Mouse (Mus musculus) 3134 (cell line): Measurements from ENCODE around the gene Gosr2.
A peak's percentile ranks its signal among the peaks of the same experiment; 100 is the strongest.
"Not testable (repeated sequence)": the region's sequence is repeated elsewhere in the genome, so short reads cannot be mapped to it uniquely, and the experiment has no call there.

Source experiments
- DNase-seq: peaks from one replicate; pipeline ENCODE4 v3.0.0-alpha.2; 2011; ENCODE audit warnings: low spot score; ENCODE audit not compliant: insufficient read length; ENCODE audit errors: extremely low read depth

The Gosr2 gene

DNA sequence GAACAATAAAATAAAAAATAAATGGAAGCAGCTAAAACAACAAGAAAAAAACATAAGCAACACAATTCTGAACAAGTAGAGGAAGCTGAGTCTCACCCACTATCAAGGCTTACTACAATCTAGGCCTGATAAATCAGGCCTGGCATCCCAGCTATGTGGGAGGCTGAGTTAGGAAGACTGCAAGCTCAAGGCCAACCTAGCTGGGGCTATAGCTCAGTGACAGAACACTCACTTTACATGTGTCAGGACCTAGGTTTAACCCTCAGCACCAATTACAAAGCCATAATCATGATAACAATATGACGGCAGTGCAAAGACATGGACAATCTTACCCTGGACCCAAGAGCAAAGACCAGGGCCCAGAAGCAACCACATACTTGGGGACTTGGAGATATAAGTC, 6.7 kb downstream of the Gosr2 start:
- no peak for DNase-seq

DNA sequence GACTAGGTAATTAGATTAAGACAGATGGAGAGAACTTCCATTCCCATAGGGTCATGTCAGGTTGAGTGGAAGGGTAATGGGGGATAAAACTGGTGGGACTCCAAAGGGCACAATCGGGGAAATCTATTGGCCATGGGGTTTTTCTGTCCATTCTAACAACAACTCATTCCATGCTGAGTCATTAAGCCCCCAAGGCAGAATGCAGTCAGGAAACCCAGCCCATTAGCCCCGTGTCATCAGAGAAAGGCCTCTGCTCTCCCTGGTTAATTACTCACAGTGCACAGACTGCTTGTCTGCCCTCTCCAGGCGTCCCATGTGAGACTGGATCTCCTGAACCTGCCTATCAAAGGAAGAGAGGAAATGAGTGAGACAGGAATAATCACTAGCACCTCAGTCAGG, 8.7 kb downstream of the Gosr2 start:
- no peak for DNase-seq

DNA sequence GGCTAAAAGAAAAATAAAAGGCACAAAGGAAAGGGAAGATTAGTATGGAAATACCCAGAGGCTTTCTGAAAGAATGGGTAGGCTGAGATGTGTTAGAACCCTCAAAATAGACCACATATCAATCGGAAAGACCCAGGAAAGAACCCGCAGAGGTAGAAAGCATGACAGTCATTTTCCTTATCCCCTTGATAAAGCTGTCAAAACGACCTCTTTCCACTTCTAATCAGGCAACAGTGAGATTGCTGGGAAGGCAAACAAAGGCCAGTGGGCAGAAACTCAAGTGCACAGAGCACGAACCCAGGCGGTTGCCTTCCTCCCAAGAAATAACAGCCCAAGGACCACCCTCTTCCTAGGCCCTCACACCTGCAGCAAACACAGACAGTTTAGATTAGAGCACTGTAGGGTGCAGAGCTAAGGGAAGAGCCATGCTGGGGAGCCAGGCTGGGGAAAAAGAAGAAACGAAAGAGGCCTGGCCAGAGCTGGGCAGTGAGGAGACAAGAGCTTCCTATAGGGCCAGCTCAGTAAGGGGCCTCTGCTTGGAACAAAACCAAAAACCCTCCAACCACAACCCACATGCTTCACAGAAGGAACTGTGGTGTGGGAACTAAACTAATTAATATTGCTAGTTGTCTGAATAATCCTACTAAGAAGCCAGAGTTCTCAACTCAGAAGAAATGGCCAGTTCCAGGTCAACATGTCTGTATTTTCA, 9.3 kb downstream of the Gosr2 start:
- no peak for DNase-seq

DNA sequence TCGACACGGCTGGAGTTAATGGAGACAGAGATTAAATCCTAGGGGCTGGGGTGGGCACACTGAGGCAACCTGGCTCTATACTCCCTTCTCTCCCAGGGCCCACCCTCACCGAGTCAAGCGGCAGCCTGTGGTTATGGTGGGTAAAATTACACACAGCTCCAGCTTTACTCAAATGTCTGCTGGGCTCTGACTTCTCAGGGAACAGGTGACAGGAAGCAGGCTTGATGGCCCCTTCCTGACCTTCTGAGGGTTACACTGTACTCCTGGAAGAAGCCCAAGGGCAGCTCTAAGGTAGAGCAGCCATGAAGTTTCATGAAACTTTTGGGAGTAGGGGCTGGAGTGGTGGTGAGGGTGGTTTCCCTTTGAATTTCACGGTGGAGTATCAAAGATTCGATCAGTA, 11.0 kb downstream of the Gosr2 start:
- no peak for DNase-seq

DNA sequence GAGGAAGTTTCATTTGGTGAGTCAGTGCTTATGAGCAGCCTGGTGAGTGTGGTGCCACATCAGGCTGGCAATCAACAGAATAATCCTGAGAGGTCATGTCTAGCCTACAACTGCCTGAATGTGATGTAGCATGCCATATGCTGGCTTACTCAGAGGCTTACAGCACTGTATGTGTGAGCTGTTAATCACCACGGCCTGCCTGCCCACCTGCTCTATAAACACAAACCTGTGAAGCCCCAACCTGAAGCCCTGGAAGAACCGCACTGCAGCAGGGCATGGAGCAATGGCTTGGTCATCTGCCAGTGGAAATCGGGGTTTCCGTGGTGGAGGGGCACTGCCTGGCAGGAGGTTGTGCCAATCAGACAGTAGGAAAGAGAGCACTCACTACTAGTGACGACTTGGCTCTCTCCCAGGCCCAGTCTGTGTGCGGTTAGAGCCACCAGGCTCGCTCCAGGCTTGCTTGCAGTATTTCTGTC, 12.4 kb downstream of the Gosr2 start:
- DNase-seq, result peak; percentile 84

DNA sequence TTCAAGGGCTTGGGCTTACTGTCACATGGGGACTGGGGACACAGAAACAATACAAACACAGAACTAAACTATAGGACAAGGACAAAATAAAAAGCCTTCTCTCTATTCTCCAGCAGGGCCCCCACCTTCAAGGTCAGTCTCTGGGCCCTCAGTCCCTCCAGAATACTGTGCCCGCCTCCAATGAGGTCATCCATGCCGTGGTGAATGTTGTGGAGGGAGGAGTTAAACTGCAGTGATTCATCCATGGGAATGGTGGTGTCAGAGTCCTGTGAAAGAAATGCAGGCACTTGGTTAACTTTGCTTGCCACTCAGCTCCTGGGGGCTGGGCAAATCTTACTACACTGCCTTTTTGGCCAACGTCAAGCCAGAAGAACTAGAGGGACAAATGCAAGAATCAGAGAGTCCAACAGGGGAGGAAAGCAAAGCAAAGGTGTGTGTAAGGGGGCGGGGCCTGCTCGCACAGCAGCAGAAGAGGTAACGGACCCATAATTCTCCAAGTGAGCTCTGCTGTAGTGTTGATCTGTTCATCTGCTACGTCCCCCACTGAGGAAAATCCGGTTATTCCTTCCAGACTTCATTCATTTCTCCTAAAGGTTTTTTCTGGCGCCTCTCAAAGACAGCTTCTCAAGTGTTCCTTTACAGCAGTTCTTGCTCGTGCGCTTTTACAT, 13.9 kb downstream of the Gosr2 start:
- peak; percentile 58 for DNase-seq

DNA sequence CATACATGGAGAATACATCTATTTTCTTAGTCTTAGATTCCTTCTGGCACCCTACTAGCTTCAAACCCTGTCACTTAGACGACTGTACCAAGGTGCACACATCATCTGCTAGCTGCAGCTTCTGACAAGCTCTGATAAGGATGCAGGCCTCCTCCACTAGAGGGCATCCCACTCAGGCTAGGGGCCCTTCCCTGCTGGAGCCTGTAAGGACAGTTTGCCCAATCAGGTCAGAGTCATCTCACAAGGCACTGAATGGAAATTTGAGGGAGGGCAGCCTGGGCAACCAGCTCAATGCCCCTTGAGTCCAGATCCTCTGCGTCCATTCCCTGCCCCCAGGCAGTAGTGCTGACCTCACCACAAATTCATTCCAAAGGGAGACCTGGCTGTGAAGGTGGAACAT, 20.7 kb downstream of the Gosr2 start:
- not testable (repeated sequence) for DNase-seq

DNA sequence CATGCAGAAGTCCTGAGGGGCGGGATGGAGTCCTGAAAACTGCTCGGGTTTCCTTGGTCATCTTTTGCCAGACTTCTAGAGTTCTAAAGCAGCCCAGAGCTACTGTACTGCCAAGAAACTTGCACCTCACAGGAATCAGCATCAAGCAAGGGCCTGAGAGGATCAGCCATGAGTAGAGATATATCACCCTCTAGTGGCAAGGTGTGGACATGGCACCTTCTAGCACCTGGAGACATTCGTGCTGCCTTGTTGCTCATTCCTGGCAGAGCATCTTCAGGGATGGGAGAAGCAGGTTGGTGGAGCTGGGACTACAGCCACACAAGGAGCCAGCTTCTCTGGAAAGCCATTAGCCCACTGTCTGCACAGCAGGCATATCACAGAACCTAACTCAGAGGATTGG, 22.1 kb downstream of the Gosr2 start:
- no peak for DNase-seq

DNA sequence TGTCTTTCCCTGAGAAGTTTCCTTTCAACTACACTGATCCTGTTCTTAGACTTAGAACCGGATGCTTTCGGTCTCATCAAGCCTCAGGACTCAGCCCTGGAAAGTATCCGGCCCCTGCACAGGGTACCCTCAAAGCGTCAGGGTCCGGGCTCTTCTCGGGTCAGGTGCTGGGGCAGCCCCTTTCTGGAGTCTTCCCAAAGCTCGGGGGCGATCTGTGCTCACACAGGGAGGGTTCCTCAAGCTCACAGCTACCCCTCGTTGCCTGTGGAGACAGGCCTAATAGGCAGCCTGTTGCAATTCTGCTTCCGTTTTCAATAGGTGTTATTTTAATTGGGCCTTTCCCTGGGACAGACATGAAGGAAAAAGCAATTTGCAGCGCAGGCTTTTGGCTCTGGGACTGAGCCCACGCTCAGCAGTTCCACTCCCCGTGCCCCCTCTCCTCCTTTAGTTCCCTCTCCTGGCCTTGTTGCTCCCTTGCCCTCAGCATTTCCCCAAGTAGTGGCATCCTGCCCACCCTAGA, 30.7 kb downstream of the Gosr2 start:
- DNase-seq, result no peak

DNA sequence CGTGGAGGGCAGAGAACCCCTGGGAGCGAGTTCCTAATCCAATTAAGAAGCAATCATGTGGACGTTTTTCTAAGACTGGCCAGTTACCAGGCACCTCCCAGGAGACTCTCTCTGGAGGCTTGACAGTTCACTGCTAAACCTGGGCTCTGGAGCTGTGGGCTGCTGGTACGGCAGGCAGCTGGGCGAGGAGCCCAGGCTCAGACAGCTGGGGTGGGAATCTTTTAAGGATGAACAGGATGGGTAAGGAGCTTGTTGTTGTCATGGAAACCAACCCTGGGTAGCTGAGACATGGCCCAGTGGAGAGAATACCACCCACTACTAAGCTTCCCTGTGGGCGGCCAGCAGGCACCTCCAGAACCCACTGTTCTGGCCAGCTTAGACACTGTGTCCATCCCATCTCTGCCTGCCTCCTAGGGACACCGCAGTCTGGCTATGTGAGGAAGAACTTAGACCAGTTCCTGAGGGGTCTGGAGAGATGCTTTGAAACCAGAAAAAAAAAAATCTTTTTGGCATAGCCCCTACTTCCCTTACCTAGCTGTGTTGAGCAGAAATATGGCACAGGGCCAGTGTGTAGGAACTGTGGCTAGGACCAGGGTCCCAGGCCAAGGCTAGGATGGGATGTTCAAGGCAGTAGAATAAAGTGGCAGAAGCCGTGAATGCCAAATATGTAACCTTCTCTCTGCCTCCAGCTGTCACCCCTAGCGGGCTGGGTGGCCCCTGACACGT, 31.4 kb downstream of the Gosr2 start:
- no peak for DNase-seq

DNA sequence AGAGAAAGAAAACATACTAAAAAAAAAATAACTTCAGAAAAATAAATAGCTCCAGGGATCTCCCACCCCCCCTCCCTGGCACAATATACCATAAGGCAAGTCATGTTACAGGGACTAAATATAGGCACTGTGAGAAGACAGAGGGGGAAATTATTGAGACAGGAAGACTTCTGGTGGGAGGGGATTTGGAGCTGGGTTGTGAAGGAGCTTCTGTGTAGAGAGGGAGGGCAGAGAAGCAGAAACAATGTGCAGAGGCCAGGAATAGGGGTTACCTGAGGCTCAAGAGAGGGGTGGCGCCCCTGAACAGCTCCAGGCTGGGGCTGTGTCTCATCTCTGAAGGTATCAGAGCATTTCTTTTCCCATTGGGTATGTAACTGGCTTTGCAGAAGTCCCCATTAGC, 32.0 kb downstream of the Gosr2 start:
- no peak for DNase-seq

DNA sequence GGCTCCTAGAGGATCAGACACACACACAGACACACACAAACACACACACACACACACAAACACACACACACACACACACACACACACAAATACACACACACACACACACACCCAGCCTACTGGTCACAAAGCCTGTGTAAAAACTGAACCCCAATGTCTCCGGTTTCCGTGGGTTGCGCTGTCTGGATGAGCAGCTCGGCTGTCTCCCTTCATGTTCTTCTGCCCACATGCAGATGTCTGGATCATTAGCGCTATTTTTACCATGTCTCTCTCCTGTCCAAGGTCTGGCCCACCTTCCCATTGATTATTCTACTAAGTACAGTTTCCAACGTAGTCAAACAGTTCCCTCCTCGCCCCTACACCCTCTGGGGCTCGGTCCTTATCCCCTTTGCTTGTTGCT, 34.6 kb downstream of the Gosr2 start:
- DNase-seq, result no peak

DNA sequence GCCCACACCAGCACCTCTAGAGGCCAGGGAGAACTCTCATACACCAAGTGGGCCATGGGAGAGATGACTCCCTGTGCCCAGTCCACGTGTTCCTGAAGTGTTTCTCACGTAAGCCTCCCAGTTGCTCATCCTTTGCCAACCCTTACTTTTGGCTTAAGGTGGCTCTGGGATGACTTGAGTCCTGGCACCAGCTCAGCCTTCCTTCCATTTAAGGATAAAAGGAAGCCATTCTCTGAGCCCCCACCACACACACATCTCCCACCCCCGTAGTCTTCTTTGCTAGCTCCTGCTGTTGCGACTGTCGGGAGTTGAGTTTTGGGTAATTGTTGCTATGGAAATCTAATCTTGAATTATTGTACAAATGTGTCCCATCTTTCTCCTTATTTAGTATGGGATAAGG, 35.2 kb downstream of the Gosr2 start:
- DNase-seq, result no peak

DNA sequence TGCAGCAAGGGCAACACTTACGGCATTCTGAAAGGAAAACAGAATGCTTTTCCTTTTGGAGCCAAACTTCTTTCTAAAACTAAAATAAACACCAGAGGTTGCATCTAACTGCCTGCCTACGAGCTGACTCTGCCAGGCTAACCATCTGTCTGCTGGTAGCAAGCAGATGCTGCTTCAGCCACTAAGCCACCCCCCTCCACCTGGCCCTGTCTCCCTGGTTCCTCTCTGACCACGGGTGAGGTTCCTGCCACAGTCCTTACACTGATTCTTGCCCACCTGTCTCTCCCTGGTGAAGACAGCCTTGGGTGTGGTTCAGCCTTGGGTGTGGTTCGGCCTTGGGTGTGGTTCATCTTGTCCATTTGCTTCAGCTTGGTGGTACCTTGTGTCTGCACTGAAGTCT, 35.8 kb downstream of the Gosr2 start:
- DNase-seq, result no peak

DNA sequence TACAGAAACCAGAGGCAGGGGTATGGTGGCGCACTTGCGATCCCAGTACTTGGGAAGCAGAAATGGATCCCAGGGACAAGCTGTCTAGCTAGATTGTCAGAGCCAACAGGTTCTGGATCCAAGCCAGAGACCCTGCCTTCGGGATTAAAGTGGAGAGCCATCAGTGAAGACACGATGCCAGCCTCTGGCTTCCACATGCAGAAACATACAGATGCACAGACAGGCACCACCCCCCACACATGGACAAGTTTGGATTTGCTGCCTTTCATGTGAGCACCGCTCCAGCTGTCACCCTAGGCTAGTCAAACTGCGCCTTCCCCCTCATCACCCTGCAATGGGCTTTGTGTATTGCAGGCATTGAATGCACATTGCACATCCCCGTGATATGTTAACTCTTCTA, 39.5 kb downstream of the Gosr2 start:
- no peak for DNase-seq

DNA sequence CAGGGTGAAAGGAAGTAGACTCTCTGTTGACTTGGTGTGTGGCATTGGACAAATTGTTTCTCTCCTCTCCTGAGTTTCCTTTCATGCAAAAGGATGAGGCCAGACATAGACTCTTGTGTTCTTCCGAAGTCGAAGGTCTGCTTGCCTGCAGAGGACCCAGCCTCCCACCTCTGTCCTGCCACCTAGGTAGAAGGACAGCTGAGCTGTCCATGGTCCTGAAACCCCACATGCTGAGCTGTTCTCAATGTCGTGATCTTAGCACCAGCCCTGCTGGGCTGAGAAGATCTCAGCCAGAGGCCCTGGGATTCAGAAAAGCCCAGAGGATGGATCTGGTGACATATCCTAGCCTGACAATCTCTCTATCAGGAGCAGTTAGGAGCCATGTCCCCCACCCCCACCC, 41.2 kb downstream of the Gosr2 start:
- no peak for DNase-seq

DNA sequence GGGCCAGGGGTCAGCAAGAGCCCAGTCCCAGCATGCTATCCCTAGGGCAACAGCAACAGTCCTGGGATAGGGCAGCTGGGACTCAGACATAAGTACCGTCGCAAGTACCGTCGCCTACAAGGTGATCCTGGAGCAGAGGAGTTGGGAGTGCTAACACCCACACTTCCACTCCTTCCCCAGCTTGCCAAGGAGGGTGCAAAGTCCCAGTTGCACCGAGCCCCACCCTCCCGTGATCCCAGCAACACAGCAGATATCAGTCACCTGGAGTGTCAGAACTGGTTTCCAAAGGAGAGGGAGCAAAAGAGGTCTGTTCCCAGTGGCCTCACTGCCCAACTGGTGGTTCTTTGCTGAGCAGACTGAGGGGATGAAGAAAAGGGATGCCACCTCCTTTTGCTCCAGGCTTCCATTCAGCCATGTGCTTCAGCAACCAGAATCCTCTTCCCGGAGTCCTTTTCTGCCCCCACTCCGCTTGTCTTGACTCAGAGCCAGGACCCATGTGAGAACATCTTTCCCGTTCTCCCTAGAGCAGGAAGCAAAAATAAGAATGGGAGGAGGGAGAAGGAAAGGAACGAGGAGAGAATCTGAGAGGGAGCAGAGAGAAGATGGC, 44.2 kb downstream of the Gosr2 start:
- no peak for DNase-seq

DNA sequence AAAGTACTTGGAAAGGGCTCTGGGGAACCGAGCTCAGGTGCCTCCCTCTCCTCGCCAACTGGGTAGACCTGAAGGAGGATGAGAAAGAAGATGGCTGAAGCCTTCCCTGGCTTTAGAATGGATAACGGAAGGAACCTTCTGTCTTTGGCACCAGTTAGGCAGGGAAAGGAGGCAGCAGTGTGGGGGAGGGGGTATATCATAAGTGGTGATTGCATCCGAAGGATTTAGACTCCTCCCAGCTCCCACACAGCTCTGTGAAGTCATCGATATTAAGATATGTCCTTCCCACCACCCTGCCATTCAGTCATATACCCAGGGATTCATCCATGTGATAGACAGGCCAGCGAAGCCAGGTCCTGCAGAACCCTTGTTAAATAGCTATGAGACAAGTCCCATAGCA, 46.3 kb downstream of the Gosr2 start:
- no peak for DNase-seq

DNA sequence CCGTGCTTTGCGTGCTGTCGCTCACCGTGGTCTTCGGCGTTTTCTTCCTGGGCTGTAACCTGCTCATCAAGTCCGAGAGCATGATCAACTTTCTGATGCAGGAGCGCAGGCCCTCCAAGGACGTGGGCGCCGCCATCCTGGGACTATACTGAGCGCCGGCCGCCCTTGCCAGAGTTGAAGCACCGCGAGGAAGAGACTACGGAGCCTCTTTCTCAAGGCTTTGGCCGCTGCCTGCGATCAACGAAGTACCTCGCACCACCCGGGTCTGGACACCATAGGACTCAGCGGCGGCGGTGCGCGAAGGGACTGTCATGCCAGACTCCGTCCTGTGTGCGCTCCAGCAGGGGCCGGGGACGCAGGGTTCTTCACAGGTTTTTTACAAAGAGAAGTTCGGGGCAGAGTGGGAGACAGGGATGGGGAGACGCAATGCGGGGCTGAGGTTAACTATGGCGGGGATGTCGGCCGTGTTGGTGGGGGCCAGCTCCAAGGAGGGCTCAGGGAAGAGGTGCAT, 47.7 kb downstream of the Gosr2 start:
- DNase-seq, result no peak

DNA sequence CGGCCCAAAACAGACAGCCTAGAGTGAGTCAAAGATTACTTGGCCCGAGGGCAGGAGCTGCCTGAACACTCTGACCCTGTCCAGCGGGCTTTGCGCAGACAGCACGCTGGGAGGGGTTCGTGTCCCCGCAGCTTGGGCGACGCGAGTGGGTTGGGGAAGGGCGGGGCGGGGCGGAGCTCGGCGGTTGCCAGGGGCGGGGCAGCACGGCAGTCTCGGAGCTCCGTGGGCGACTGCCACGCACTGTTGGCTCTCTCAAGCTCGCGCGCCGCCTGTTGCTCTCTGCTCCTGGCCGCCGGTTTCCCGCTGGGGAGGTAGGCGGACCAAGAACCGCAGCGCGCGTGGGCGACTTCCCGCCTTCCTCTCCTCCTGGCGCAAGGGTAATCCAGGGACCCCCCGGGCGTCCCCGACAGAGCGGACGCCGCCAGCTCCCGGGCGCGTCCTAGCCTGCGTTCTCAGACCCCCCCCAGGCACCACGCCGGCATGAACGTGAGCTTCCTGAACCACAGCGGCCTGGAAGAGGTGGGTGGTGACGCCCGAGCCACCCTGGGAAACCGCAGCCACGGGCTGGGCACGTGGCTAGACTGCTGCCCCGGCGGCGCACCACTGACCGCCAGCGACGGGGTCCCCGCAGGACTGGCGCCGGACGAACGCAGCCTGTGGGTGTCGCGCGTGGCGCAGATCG, 48.3 kb downstream of the Gosr2 start, which contains the start of gene Rprml:
Rprml (plus strand) TSS at position 270 of the 682 bp plus-strand sequence.
- DNase-seq, result no peak
